Mouse (Mus musculus) small intestine, adult 2 months (tissue): ENCODE measurements around the gene Parva.

Source experiments
- CTCF ChIP-seq: fragments of 200-500 bp; IDR thresholded peaks from 2 replicates; pipeline ENCODE4 v1.5.1; 2012; ENCODE audit warnings: low read depth, mild to moderate bottlenecking, control low read depth, inconsistent platforms, low read length, moderate library complexity, mixed read lengths; ENCODE audit not compliant: insufficient replicate concordance, insufficient read length; ENCODE audit errors: extremely low read depth
- POLR2A ChIP-seq: fragments of 200-500 bp; IDR thresholded peaks from 2 replicates; pipeline ENCODE4 v1.6.1; 2012; ENCODE audit warnings: low read depth, mild to moderate bottlenecking, control low read depth, inconsistent platforms, low read length, moderate library complexity

DNA sequence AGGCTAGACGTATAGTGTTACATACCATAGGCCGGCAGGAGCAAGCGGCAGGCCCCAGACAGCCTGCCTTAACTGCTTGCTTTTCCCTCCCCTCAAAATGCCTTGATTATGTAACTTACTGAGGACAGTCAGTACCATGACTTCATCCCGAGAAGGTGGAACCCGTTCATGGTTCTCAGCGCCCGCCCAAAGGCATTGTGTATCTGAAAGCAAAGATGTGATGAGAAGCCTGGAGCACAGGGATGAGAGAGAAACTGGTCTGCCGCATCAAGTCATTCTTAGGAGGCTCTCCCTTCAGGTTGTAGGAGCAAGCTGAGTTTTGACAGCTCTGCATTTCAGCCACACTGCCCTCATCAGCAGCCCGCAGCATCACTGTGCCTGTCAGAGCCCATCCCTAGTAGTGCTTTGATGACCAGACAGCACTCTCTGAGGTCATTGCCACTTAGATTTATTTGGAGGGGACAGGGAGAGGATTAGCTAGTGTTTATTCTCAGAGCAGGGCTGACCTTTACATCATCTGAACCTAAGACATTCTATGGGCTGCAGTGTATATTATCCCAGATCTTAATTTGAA, 45.5 kb downstream of the Parva start:
- TF ChIP-seq CTCF = no peak
- no peak for TF ChIP-seq POLR2A
